Mouse (Mus musculus) forelimb bud, embryonic 11.5 days (tissue): Measurements from ENCODE around the gene Gstcd.
A peak's percentile ranks its signal among the peaks of the same experiment; 100 is the strongest.

Source experiments
- DNase-seq: peaks from one replicate; pipeline ENCODE4 v3.0.0-alpha.2; 2012; ENCODE audit warnings: low read depth, low spot score

The Gstcd gene

DNA sequence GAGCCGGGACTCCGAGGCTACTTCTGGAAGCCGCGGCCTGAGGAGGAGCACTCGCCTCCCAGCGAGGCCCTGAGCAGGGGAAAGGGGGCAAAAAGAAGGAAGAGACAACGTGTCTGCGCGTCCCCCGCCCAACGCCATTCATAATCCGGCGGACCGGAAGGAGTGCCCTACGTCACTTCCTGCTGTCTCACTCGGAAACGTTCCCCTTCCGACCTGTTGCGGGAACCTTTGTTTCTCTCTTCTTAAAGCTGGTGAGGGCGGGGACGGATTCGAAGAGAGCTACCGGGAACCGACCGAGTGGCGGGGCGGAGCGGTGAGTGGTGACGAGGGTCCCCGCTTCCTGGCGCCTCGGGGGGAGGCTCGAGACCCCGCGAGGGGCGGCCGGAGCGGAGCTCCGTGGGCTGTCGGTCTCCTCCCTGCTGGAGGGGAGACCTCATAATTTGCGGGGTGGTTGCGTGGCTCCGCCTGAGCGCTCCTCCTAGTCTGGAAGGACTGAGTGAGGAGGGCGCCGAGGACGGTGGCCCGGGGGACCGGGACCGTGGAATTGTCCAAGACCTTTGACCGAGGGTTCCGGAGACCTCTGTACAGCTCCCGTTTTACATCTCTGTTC is at the start of gene Gstcd, which contains the start of gene Ints12:
Gstcd (minus strand) TSS at position 370 of the 610 bp plus-strand sequence.
Ints12 (plus strand) TSS at position 177 of the 610 bp plus-strand sequence.
- peak; percentile 96 for DNase-seq

DNA sequence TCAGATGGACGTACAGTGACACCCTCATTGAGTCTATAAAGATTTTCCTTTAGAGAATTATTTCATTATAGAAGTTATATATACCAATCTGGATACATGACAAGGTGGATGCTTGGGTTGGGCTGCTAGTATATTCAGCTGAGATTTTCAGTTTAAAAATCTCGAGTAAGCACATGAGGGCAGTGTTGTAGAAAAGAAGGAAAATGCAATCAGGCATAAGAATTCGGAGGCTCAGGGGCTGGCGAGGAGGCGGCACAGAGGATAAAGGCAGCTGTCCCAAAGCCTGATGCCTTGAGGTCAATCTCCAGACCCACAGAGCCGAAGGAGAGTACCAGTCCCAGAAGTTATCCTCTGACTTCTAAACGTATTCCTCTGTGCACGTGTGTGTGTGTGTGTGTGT is 40.8 kb upstream of the Gstcd start:
- DNase-seq, result no peak

DNA sequence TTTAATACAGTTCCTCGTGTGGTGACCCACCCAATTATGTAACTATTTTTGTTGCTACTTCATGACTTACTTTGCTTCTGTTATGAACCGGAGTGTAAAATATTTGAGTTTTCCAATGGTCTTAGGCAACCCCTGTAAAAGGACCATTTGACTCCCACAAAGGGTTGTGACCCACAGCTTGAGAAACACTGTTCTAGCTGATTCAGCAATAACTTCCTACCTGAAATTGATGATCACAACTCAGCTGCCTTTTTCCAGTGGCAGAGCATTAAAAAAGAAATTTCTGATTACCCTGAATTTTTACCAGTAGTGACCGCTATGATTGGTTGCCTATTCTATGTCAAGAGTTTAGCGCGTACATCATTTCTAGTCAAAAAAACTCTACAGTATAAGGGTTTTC is 39.5 kb upstream of the Gstcd start:
- DNase-seq, result no peak

DNA sequence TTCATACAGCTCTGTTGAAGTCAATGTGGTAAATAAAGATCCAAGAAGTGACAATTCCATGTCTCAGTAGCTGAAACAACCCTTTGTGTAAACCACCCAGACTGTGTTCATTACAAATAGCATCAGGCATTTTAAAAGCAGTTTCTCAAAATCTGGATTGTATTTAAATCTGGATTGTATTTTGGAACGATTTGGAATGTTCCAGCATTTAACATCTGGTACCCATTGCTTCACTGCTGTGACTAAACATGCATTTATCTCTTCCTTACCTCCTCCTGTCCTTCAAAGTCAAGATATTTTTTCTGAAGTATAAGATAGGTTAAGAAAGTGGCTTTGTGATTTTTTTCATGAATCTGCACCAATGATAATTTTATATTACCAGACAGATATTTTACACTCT is 21.4 kb upstream of the Gstcd start:
- DNase-seq, result no peak

DNA sequence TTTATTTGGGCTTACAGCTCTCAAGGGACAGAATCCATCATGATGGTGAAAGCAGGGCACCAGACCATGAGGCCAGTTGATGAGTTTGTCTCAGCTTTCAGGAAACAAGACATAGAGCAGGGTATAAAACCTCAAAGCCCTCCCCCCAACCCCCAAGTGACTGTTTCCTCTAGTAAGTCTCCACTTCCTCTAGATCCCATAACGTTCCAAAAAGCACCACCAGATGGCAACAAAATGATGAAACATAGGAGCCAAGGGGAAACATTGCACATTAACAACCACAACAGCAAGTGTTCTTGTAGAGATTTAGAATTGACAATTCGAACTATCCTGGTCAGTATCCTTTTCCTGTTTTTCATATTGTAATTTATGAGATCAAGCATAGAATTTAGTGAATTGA is 19.9 kb upstream of the Gstcd start:
- DNase-seq, result peak; percentile 24

DNA sequence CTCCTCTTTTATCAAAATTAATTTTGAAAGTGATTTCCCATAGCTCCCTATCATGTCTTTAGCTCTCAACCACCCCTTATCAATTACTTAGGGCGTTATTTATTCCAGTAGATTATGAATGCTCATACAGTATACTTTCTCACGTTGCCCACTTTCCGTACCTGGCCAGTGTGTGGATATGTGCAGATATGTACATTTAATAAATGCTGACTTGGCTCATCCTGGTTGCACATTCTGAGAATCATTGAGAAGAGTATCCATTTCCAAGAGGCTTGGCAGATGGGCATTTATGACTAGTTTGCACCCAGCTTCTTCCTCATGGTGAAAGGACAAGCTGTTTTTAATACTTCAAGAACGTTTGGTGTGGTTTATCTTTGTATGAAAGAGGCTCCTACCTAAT is 18.0 kb upstream of the Gstcd start:
- DNase-seq, result no peak

DNA sequence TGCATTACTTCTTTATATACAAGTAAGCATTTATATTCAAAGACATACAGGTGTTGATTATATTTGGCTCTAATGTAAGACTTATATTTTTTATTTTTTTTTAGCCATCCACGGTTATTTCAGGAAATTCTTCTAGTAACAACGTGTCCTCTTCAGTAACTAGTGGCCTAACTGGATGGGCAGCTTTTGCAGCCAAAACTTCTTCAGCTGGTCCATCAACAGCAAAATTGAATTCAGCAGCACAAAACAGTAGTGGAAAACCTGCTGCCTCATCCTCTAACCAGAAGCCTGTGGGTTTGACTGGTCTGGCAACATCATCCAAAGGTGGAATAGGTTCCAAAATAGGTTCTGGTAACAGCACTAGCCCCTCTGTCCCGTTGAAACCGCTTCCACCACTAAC is 16.9 kb upstream of the Gstcd start:
- no peak for DNase-seq

DNA sequence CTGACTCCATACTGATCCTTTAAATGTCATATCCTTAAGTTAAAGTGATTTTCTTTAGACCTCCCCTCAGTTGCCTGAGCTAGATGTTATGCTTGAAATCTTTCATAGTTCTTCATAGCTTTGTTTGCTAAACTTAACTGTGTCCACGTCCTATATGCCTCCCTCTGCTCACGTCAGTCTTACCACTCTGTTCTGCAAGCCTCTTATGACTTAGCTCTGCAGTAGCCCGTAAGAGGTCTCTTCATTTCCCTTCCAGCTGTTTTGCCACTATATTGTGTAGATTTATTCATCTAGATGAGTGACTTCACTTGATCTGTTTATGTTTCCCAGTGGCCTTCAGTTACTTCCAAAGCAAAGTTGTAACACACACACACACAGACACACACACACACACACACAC is 12.6 kb upstream of the Gstcd start:
- no peak for DNase-seq

DNA sequence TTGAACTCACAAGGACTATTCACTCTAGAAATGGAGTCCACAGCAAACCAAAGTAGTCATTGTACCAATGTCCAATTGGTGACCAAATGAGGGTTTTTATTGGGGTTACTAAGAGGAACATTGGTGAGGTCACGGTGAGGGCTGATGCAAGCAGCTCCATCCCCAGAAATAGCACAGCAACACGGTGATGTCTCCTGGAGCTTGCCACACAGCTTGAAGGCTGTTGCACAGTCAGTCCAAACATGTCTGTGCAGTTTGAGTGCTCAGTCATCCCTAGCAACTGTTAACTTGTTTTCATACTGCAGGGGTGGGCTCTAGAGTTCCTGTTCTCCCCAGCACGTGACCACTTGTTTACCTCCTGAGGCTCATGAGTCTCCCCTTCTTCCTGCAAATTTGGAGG is 11.9 kb upstream of the Gstcd start:
- DNase-seq, result no peak

DNA sequence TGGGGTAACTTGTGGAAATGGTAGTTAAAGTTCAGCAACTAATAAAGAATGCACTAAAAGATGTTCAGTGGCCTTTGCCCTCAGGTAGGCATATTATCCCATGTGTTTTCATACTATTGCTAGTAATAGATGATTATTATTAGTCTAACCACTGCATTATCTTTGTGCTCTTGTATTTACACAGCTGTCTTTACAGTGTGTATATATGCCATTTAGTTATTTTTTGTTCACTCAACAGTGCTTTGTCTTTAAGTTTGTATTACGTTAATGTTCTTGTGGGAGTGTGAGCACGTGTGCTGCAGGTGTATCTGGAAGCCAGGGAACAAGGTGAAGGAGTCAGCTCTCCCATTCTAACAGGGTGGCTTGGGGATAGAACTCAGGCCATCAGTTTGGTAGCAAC is 7.1 kb upstream of the Gstcd start:
- DNase-seq, result no peak

DNA sequence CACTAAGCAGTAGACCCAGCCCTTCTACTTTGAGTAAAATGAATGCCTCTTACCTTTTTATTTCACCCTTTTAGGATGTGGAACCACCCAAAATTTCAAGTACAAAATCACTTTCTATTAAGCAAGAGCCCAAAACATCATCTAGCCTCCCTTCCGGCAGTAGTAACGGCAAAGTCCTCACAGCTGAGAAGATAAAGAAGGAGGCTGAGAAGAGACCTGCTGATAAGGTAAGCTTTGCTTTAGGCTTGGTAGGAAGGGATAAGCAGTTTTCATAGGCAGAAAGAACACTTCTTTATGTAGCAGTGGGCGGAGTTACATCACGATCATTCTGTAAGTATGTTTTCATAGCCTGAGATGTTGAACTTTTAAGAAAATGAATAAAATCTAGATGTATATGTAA is 6.5 kb upstream of the Gstcd start:
- no peak for DNase-seq

DNA sequence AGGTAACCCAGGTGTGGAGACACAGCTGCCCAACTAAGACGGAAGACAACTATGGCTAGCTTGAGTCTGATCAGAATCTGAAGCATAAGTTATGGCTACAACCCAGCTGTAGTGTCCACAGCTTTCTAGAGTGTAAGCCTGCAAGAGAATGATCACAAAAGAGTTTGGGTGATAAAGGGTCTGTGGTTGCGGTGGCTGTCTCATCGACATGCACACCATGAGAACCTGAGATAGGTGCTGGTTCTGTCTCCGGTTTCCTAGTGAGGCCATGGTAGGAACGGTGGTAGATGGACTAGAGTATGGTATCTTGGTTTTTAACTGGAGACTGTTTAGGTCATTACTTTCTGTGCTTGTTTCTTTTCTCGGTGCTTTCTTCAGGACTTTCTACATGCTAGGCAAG is 6.1 kb upstream of the Gstcd start:
- DNase-seq, result no peak

DNA sequence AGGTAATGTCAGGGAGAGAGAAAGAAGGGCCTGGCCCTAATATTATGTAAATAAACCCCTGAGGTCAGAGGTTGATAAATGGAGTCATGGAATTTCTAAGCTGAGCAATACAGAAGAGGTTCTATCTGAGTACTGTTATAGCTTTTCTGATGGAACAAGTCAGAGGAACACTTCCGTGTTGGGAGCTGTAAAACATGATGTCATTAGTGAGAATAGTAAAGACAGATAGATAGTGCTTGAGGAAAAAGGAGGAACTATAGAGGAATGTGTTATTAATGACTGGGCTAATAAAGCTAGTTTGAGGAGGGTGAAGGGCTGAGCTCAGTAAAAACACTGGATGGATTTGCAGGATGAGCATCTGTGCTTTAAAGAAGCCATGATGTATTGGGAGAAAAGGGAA is 2.5 kb upstream of the Gstcd start:
- DNase-seq, result no peak

DNA sequence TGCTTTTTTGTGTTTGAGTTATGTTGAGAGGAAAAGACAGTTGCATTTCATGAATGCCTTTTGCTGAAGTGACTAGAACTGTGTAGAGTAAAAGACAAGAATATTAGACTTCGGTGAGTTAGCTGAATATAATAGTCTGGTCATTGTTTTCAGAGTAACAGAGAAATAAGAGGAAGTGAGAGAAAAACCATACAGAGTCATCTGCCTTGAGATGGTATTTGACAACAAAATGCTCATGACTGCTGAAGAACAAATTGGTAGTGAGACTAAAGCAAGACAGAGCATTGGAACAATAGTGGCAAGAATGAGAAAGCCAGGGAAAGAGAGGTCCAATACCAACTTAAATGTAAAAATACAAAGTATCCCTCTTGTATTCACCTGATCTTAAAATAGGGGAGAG is 1.1 kb upstream of the Gstcd start:
- no peak for DNase-seq

DNA sequence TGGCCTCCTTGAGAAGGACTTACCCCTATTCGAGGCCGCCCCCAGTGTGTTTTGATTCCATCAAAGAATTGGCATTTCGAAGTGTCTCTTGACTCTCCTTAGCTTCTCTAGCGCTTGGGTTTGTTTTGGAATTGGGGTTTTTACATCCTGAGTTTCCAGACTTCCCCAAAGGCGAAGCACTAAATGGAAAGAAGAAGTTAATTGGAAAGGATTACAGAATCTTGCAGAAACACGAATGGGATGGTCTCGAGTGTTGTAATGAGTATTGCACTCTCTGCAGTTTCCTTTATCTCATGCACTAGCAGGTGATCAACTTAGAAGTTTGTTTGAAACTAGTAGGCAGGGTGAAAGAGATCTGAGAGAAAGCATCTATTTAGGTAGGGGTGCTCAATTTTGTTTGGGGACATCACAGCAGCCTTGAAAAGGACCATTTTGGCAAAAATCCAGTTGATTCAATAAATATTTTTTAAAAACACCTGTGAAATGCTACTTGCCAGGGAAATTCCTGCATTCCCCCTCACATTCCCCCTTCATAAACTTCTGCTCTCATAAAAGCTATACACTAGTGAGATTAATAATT is 531 bp upstream of the Gstcd start:
- no peak for DNase-seq

DNA sequence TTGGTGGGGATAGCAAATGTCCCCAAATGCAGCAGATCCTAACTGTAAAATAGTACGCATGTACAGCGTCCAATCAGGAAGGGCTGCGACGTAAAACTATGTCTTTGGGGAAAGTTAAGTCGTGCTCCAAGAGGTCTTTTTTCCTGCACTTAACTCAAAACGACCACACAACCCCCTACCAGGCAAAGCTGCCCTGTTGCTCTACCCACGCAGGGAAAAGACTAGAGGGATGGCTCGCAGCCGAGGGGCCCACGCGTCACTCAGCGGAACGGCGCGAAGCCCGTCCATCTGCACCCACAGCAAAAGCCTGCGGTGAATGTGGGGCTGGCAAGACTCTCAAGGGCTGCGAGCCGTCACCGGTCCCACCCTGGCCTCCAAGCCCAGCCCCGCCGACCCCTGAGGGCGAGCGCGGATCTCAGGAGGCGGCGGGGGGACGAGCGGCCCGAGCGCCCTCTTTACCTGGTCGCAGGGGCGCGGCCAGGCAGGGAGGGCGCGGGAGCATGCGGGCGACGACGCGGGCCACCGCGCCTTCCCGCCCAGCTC is 641 bp downstream of the Gstcd start:
- DNase-seq, result peak; percentile 65

DNA sequence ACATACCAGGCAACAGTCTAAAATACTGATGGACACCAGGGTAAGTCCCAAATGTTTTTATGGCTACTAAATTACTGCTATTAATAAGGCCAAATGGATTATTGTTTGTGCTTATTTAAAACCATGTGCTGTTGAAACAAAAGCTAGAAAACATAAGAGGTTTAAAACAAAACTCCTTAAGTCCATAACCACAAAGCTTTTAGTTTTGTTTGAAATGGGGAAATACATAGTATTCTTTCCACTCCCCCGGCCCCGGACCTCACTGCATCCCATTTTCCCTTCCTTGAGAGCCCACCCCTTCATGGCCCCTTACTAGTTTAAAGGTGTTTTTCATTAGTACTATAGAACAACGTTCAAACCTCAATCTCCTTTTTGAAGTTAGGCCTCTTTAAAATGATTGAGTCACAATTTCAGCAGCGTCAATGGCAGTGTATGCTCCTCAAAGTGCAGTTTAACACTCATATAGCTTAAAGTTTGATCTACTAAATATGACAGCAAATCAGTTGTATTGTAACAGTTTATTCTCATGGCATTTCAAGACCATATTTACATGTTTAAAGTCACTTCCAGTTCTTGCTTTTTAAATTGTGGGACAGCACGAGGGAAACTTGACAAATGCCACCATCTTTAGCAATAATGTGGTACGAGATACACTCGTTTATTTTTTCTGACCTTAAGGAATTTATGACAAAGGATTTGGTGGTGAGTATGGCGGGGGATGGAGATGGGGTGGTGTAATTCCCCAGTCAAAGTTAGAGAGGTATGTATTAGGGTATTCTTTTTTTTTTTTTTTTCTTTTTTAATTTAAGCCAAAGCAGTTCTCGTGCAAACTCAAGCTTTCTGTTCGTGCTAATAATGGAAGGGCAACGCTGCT is 1.3 kb downstream of the Gstcd start:
- peak; percentile 41 for DNase-seq

DNA sequence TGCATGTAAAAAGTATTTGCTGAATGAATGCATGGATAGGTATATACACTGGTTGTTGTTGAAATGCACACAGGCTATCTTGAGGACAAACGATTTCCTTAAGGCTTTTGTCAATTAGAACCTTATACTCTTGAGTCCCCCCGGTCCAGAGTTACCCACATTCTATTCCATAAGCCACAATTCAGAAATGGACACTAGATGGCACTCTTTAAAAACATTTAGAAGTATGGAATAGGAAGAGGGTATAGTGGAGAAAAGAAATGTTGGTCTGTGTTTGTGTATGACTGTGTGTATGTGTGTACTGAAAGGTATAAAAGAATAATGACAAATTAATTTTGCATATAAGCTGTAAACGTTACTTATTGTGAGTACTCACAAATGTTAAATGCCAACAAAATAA is 6.0 kb downstream of the Gstcd start:
- peak; percentile 40 for DNase-seq

DNA sequence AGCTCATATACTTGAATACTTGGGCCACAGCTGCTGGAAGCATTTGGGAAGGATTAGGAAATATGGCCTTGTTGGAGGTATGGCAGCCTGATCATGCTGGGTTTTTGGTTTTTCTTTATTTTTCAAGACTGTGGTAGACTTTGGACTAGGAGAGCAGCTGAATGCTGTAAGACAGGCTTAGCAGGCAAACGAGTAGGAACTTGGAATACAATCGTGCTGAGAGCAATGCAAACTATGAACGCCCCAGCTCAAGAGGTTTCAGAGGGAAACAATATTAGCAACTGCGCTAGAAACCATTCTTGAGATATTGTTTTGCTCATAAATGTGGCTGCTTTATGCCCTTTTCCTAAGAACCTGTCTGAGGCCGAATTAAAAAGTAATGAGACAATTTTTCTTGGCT is 9.1 kb downstream of the Gstcd start:
- no peak for DNase-seq

DNA sequence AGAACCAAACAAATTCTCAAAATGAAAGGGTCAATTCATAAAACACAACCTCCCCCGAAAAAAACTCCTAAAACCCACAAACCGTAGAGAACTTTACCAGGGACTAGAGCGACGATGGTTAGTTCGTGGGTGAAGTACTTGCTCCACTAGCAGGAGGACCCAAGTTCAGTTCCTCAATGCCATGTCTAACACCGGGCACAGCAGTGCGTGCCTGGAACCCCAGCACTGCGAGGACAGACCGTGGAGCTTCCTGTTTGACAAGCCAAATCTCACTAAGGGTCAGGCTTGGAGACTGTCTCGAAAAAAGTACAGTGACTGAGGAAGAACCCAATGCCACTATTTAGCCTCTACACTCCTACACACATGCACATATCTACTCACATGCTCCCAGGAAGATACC is 16.3 kb downstream of the Gstcd start:
- no peak for DNase-seq

DNA sequence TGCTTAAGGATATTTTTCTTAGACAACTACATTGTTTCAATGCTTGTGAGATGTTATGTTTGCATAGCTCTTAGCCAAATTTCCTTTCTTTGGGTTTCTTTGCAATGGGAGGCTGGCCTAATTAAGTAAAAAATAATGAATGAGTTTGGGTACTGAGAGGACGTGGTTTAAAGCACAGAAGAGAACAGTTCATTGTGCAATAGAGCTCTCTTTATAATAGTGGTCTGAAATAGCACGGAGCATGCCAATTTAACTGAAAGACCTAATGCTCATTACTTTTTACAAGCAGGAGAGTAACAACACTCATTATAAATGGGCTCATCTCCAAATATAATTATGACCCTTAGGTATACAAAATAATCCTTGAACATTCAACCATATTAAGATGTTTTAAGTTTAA is 39.8 kb downstream of the Gstcd start:
- no peak for DNase-seq

DNA sequence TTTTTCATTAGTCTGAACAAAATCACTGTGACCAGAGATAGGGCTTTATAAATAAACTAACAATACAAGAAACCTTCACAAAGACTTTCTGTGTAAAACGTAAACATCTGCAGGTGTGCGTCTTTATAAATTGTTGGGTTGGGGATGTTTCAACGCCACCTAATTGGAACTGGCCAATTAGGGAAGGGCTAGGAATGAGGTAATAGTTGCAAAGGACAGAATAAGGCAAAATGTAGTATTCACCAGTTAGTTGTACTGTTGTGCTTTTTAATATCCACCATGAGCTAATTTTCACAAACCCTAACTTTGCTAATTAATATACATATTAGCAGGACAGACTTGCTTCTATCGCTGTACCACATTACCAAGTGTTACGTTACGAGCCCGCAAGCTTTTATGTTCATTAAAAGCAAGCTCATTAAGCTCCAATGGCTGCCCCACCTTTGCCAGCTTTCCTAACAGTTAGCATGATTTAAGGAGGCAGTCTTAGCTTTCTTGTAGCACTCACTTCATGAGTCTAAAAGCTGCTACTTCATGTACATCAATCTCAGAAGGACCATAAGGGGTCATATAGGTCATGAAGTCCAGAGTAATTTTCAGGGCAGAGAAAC is 58.6 kb downstream of the Gstcd start:
- DNase-seq, result peak; percentile 11
